Comparison of ENCODE assay signal across 12 mouse cellular contexts in genomic region chr6:124686644-124687043, GRCm38 (mm10). TPM values are rescaled to one million over a fixed set of nuclear protein-coding genes. Genes with fewer than 3 reads are reported as not detected.
DNase-seq lines count a peak whose midpoint lies in the region; ATAC-seq and TF ChIP-seq lines count a peak whose summit lies in the region.
"Not testable (repeated sequence)": the region's sequence is repeated elsewhere in the genome, so short reads cannot be mapped to it uniquely, and the experiment has no call there.
"Had no signal": no experiment of that assay in that cellular context is flagged by ENCODE, and none has a peak within 500 bp of the region (broad histone marks: within the 10 kb centered on the region; RNA-seq: fewer than 3 reads in every experiment).

No protein-coding gene starts in this region.

- CTCF ChIA-PET in Patski (lab: Charles Lee) = interaction anchor here (0.8 to 5.3 kb wide), 2 partner anchors 7 to 14 kb away, joined by 3 to 25 read pairs; no protein-coding TSS in a partner anchor

- not testable (repeated sequence) for H3K4me2 ChIP-seq in intestine, embryonic 16.5 days (ENCODE audit: low read depth, low read length); liver, postnatal 0 days (ENCODE audit: low read depth, low read length)

- POLR2A ChIA-PET in Patski (lab: Charles Lee) = not testable (repeated sequence)

- DNase-seq in CD4-positive, CD25-positive, alpha-beta regulatory T cell, adult 2 months (ENCODE audit: low read depth, low spot score) = peak; percentile 29
- not testable (repeated sequence) for DNase-seq in Patski (ENCODE audit: low read depth, low spot score); heart, adult 2 months; left cerebral cortex, adult 2 months (ENCODE audit: extremely low spot score in 1 of 2, low spot score in 2 of 2); liver, postnatal 0 days
- peak; percentile 13 for DNase-seq in thymus, postnatal 0 days (ENCODE audit: low spot score)

- H3K27ac ChIP-seq in heart, adult 2 months; left cerebral cortex, adult 2 months: not testable (repeated sequence)
- peak overlapping the region; percentile 90 for H3K27ac ChIP-seq in intestine, embryonic 16.5 days (ENCODE audit: low read length)
- H3K27ac ChIP-seq in liver, postnatal 0 days (ENCODE audit: low read depth) = 0 out of 2 replicates have a peak overlapping the region, but pooled peaks have one; percentile 34
- H3K27ac ChIP-seq in small intestine, adult 2 months (ENCODE audit: insufficient read depth, low read depth, low read length) = peak overlapping the region; percentile 86

- intact Hi-C loops in heart, adult 2 months (cut with DNase I); left cerebral cortex, adult 2 months (cut with DNase I): not testable (repeated sequence)

- not testable (repeated sequence) for H3K79me2 ChIP-seq in heart, adult 2 months (replicated peaks; ENCODE audit: control insufficient read depth, insufficient read depth, low read length)

- 88% methylated on average over 1 of the region's 1 CpGs for WGBS in heart, adult 2 months
- WGBS in intestine, embryonic 16.5 days = 88% methylated on average over 1 of the region's 1 CpGs
- whole genome bisulfite sequencing in liver, postnatal 0 days (ENCODE audit: insufficient replicate concordance) = 71% methylated on average over 1 of the region's 1 CpGs
- WGBS in small intestine, adult 2 months = 77% methylated on average over 1 of the region's 1 CpGs

- peak; percentile 59 for TF ChIP-seq CTCF in Patski (IDR thresholded peaks at IDR 0.05)
- peak; percentile 45 for TF ChIP-seq CTCF in heart, adult 2 months (IDR thresholded peaks at IDR 0.05)
- TF ChIP-seq CTCF in left cerebral cortex, adult 2 months (IDR thresholded peaks at IDR 0.05) = peak; percentile 35; the same call in 1 of the 2 replicates
- peak; percentile 48 for TF ChIP-seq CTCF in liver, postnatal 0 days (IDR thresholded peaks at IDR 0.05; ENCODE audit: low read depth)
- peak; percentile 41; the same call in 1 of the 2 replicates for TF ChIP-seq CTCF in small intestine, adult 2 months (IDR thresholded peaks at IDR 0.05; ENCODE audit: extremely low read depth, insufficient read length, insufficient replicate concordance, low read depth, low read length)

- not testable (repeated sequence) for H3K36me3 ChIP-seq in heart, adult 2 months (ENCODE audit: control insufficient read depth, insufficient read depth, low read length); intestine, embryonic 16.5 days (ENCODE audit: control insufficient read depth, insufficient read depth, low read length); liver, postnatal 0 days (replicated peaks; ENCODE audit: insufficient read depth, low read length); small intestine, adult 2 months (ENCODE audit: control insufficient read depth, insufficient read depth, low read length)

- in situ Hi-C loops in Patski (cut with MboI; ENCODE audit: low pct_unique_long_range_greater_than_20kb) = not testable (repeated sequence)

- TF ChIP-seq POLR2A in heart, adult 2 months (IDR thresholded peaks at IDR 0.05; ENCODE audit: insufficient read depth, low read depth, low read length); small intestine, adult 2 months (IDR thresholded peaks at IDR 0.05; ENCODE audit: low read depth, low read length): not testable (repeated sequence)

- not testable (repeated sequence) for TF ChIP-seq EP300 in heart, adult 2 months (IDR thresholded peaks at IDR 0.05; ENCODE audit: insufficient read depth, low read depth, low read length); liver, postnatal 0 days (IDR thresholded peaks at IDR 0.05; ENCODE audit: low read depth)

- ATAC-seq in Patski; intestine, embryonic 16.5 days; liver, postnatal 0 days: not testable (repeated sequence)

- not testable (repeated sequence) for H3K4me3 ChIP-seq in heart, adult 2 months; intestine, embryonic 16.5 days (ENCODE audit: low read length); left cerebral cortex, adult 2 months; liver, postnatal 0 days (ENCODE audit: low read depth, low read length); small intestine, adult 2 months (ENCODE audit: low read depth, low read length)

- not testable (repeated sequence) for H3K9ac ChIP-seq in heart, adult 2 months (ENCODE audit: low read depth, low read length); intestine, embryonic 16.5 days (ENCODE audit: low read depth, low read length); liver, postnatal 0 days (replicated peaks)

- H3K27me3 ChIP-seq in Patski; heart, adult 2 months (ENCODE audit: control insufficient read depth, insufficient read depth, low read length); intestine, embryonic 16.5 days (replicated peaks; ENCODE audit: control insufficient read depth, insufficient read depth, low read length); liver, postnatal 0 days (ENCODE audit: insufficient read depth, low read length); small intestine, adult 2 months (ENCODE audit: control insufficient read depth, insufficient read depth, low read length): not testable (repeated sequence)

- not testable (repeated sequence) for H3K4me1 ChIP-seq in heart, adult 2 months (ENCODE audit: control insufficient read depth, insufficient read depth, low read length)
- peaks cover 28% of the 10 kb centered on the region for H3K4me1 ChIP-seq in intestine, embryonic 16.5 days (ENCODE audit: control insufficient read depth, insufficient read depth, low read length)
- peaks cover 59% of the 10 kb centered on the region for H3K4me1 ChIP-seq in liver, postnatal 0 days (ENCODE audit: insufficient read depth)
- H3K4me1 ChIP-seq in small intestine, adult 2 months (ENCODE audit: control insufficient read depth, insufficient read depth, insufficient read length, low read length) = peaks cover 29% of the 10 kb centered on the region; the same call in 1 of the 2 replicates

- not testable (repeated sequence) for H3K9me3 ChIP-seq in intestine, embryonic 16.5 days (ENCODE audit: control insufficient read depth, low read length); liver, postnatal 0 days (ENCODE audit: low read length)

RNA-seq across cellular contexts. Expression of gene Lpcat3, which starts 23.8 kb away (rescaled TPM):
- 107 TPM for polyA plus RNA-seq in Patski (2021)
- 10 to 100 TPM; 34.9 to 40.5 TPM for total RNA-seq in heart, adult 2 months (2021)
- 73.4 and 116 TPM in 2 replicates for polyA plus RNA-seq in heart, adult 2 months (2012; rRNA removed)
- 195 and 219 TPM in 2 replicates for polyA plus RNA-seq in intestine, embryonic 16.5 days (2015; fragmentation: Nextera tagmentation; extraction: Ambion mirVana)
- total RNA-seq in left cerebral cortex, adult 2 months (2021) = 10 to 100 TPM; 20.5 to 21.5 TPM
- polyA plus RNA-seq in liver, postnatal 0 days (2015; fragmentation: Nextera tagmentation; extraction: Ambion mirVana) = 68.7 and 72.6 TPM in 2 replicates
- 127 and 323 TPM in 2 replicates for polyA plus RNA-seq in small intestine, adult 2 months (2012; rRNA removed)
- polyA plus RNA-seq in thymus, postnatal 0 days (2015; fragmentation: Nextera tagmentation; extraction: Ambion mirVana) = 77.7 and 80.4 TPM in 2 replicates

RNA-seq across cellular contexts. Expression of gene Emg1, which starts 25.3 kb away (rescaled TPM):
- 100 TPM for polyA plus RNA-seq in Patski (2021)
- total RNA-seq in heart, adult 2 months (2021) = 10 to 100 TPM; 71.4 to 78.8 TPM
- 51.8 and 79.0 TPM in 2 replicates for polyA plus RNA-seq in heart, adult 2 months (2012; rRNA removed)
- 202 and 222 TPM in 2 replicates for polyA plus RNA-seq in intestine, embryonic 16.5 days (2015; fragmentation: Nextera tagmentation; extraction: Ambion mirVana)
- total RNA-seq in left cerebral cortex, adult 2 months (2021) = 10 to 100 TPM; 47.4 to 50.9 TPM
- polyA plus RNA-seq in liver, postnatal 0 days (2015; fragmentation: Nextera tagmentation; extraction: Ambion mirVana) = 93.2 and 96.9 TPM in 2 replicates
- polyA plus RNA-seq in small intestine, adult 2 months (2012; rRNA removed) = 26.8 and 34.9 TPM in 2 replicates
- 368 and 388 TPM in 2 replicates for polyA plus RNA-seq in thymus, postnatal 0 days (2015; fragmentation: Nextera tagmentation; extraction: Ambion mirVana)

RNA-seq across cellular contexts. Expression of gene Phb2, which starts 25.5 kb away (rescaled TPM):
- polyA plus RNA-seq in Patski (2021) = 275 TPM
- 100 to 1,000 TPM; 260 to 292 TPM for total RNA-seq in heart, adult 2 months (2021)
- 184 and 200 TPM in 2 replicates for polyA plus RNA-seq in heart, adult 2 months (2012; rRNA removed)
- 471 and 489 TPM in 2 replicates for polyA plus RNA-seq in intestine, embryonic 16.5 days (2015; fragmentation: Nextera tagmentation; extraction: Ambion mirVana)
- total RNA-seq in left cerebral cortex, adult 2 months (2021) = 100 to 1,000 TPM; 115 to 120 TPM
- 308 and 318 TPM in 2 replicates for polyA plus RNA-seq in liver, postnatal 0 days (2015; fragmentation: Nextera tagmentation; extraction: Ambion mirVana)
- polyA plus RNA-seq in small intestine, adult 2 months (2012; rRNA removed) = 87.7 and 122 TPM in 2 replicates
- polyA plus RNA-seq in thymus, postnatal 0 days (2015; fragmentation: Nextera tagmentation; extraction: Ambion mirVana) = 321 and 329 TPM in 2 replicates

RNA-seq across cellular contexts. Expression of gene C1s2, which starts 50.8 kb away (rescaled TPM):
- 6.1 TPM for polyA plus RNA-seq in Patski (2021)
- under 1 TPM; 0.26 to 0.48 TPM for total RNA-seq in heart, adult 2 months (2021)
- polyA plus RNA-seq in heart, adult 2 months (2012; rRNA removed) = not detected in 2 replicates
- 0.06 TPM in 1 of 2 replicates, not detected in the other for polyA plus RNA-seq in intestine, embryonic 16.5 days (2015; fragmentation: Nextera tagmentation; extraction: Ambion mirVana)
- total RNA-seq in left cerebral cortex, adult 2 months (2021) = under 1 TPM; 0.23 to 0.36 TPM
- 0.04 TPM in 1 of 2 replicates, not detected in the other for polyA plus RNA-seq in liver, postnatal 0 days (2015; fragmentation: Nextera tagmentation; extraction: Ambion mirVana)
- polyA plus RNA-seq in small intestine, adult 2 months (2012; rRNA removed) = not detected in 2 replicates
- 0.10 and 0.15 TPM in 2 replicates for polyA plus RNA-seq in thymus, postnatal 0 days (2015; fragmentation: Nextera tagmentation; extraction: Ambion mirVana)
- polyA plus RNA-seq: embryonic facial prominence, embryonic 12.5 days; forebrain, embryonic 11.5 days; heart, embryonic 12.5 days; hindbrain, embryonic 10.5 days had no signal

RNA-seq across cellular contexts. Expression of gene Ptpn6, which starts 51.9 kb away (rescaled TPM):
- 1.5 TPM for polyA plus RNA-seq in Patski (2021)
- total RNA-seq in heart, adult 2 months (2021) = 1 to 10 TPM; 3.1 to 4.4 TPM
- 4.5 and 8.2 TPM in 2 replicates for polyA plus RNA-seq in heart, adult 2 months (2012; rRNA removed)
- polyA plus RNA-seq in intestine, embryonic 16.5 days (2015; fragmentation: Nextera tagmentation; extraction: Ambion mirVana) = 20.4 and 22.5 TPM in 2 replicates
- 1 to 10 TPM; 3.3 to 4.0 TPM for total RNA-seq in left cerebral cortex, adult 2 months (2021)
- 39.2 and 45.1 TPM in 2 replicates for polyA plus RNA-seq in liver, postnatal 0 days (2015; fragmentation: Nextera tagmentation; extraction: Ambion mirVana)
- 23.0 and 41.0 TPM in 2 replicates for polyA plus RNA-seq in small intestine, adult 2 months (2012; rRNA removed)
- polyA plus RNA-seq in thymus, postnatal 0 days (2015; fragmentation: Nextera tagmentation; extraction: Ambion mirVana) = 157 and 167 TPM in 2 replicates
